Mouse (Mus musculus): ENCODE results near the gene Gm3239. TPM values are rescaled to one million over a fixed set of nuclear protein-coding genes. Genes with fewer than 3 reads are reported as not detected.
"Not testable (repeated sequence)": the region's sequence is repeated elsewhere in the genome, so short reads cannot be mapped to it uniquely, and the experiment has no call there.

The Gm3239 gene
- total RNA-seq (2017): not detected in 2 replicates

DNA sequence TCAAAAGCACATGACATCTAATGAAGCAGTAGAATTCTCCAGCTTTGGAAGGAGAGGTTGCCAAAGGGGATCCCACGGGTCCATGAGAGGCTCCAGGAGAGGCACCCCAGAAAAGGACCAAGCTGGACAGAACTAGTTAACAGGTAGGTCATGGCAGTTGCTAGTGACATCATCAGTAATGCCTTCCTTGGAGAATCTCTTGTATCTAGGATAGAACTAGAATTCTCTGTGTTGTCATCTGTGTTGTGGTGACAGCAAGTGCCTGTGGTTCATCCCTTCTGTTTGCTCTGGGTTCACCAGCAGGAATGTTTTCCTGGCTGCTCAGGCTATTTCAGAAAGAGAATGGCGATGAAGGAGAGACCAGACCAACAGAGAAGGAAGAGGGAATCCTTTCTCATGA, at the start of gene Gm3239:
Gene Gm3239 (plus strand): TSS at position 301 of the 400 bp plus-strand sequence.
- not testable (repeated sequence) for ATAC-seq (ENCODE audit: extremely low read depth, insufficient number of reproducible peaks, low FRiP score, poor library complexity, severe bottlenecking)

DNA sequence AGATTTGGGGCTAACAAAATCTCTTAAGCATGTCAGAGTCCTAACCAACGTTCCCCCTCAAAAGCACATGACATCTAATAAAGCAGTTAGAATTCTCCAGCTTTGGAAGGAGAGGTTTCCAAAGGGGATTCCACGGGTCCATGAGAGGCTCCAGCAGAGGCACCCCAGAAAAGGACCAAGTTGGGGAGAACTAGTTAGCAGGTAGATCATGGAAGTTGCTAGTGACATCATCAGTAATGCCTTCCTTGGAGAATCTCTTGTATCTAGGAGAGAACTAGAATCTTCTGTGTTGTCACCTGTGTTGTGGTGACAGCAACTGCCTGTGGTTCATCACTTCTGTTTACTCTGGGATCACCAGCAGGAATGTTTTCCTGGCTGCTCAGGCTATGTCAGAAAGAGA, 31.9 kb upstream of the Gm3239 start, which contains the start of gene Gm8159:
Gene Gm8159 (plus strand): TSS at position 301 of the 400 bp plus-strand sequence.
- ATAC-seq (ENCODE audit: extremely low read depth, insufficient number of reproducible peaks, low FRiP score, poor library complexity, severe bottlenecking): not testable (repeated sequence)

DNA sequence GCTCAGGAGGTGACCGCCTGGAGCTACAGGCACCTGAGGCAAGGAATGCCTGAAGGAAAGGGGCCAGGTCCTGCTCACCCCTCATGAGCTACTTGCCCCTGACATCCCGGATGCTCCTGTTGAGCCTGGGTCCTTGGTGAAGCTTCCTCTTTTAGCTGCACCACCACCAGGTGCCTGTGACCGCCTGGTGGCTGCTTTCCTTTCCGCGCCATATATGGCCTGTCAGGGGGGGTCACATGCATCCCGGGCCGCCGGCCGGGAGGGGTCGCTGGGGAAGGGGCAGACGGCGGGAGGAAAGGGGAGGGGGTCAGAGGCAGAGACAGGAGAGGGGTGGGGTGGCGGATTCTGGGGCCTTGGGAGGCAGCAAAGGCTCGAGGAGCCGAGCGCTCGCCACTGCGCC, 14.7 kb upstream of the Gm3239 start:
- ATAC-seq (ENCODE audit: extremely low read depth, insufficient number of reproducible peaks, low FRiP score, poor library complexity, severe bottlenecking): not testable (repeated sequence)

DNA sequence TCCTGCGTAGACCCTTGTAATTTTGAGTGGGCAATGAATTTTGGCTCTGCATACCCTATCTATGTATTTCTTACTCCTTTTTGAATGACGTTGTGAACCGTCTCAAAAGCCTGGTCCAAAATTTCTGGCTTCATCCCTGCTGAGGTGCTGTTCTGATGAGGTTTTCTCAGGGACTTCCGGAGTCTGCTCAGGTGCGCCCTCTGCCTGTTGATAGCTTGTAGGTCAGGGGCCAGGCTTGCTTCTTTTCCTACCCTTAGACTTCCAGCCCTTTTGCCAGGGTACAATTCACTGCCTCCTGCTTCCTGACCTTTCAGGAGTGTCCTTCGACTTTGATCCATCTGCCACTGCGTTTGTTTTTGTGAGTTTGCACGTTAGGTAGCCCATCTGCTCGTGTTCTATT, 13.7 kb upstream of the Gm3239 start:
- not testable (repeated sequence) for ATAC-seq (ENCODE audit: extremely low read depth, insufficient number of reproducible peaks, low FRiP score, poor library complexity, severe bottlenecking)

DNA sequence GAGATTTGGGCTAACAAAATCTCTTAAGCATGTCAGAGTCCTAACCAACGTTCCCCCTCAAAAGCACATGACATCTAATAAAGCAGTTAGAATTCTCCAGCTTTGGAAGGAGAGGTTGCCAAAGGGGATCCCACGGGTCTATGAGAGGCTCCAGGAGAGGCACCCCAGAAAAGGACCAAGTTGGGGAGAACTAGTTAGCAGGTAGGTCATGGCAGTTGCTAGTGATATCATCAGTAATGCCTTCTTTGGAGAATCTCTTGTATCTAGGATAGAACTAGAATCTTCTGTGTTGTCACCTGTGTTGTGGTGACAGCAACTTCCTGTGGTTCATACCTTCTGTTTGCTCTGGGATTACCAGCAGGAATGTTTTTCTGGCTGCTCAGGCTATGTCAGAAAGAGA, 44.9 kb downstream of the Gm3239 start, which contains the start of gene Gm7876:
Gene Gm7876 (plus strand): TSS at position 301 of the 400 bp plus-strand sequence.
- ATAC-seq (ENCODE audit: extremely low read depth, insufficient number of reproducible peaks, low FRiP score, poor library complexity, severe bottlenecking): not testable (repeated sequence)

Other genes starting within 250 kb of the Gm3239 start
- gene Gm3164, start 248.7 kb upstream of the Gm3239 start, total RNA-seq (2017): 0.47 TPM in 1 of 2 replicates, not detected in the other
- gene Gm3173, start 233.2 kb upstream of the Gm3239 start, total RNA-seq (2017): 1.2 TPM in 1 of 2 replicates, not detected in the other
- 0.58 TPM in 1 of 2 replicates, not detected in the other for gene Gm3182, start 182.4 kb upstream of the Gm3239 start, total RNA-seq (2017)
- not detected in 2 replicates for gene Gm3047, start 108.8 kb upstream of the Gm3239 start, total RNA-seq (2017)
- gene Gm8159, start 31.8 kb upstream of the Gm3239 start, total RNA-seq (2017): not detected in 2 replicates
- not detected in 2 replicates for gene Gm7876, start 45.0 kb downstream of the Gm3239 start, total RNA-seq (2017)
- gene Gm3252, start 62.6 kb downstream of the Gm3239 start, total RNA-seq (2017): not detected in 2 replicates
- gene Gm9602, start 112.1 kb downstream of the Gm3239 start, total RNA-seq (2017): not detected in 2 replicates
- gene Gm3269, start 173.9 kb downstream of the Gm3239 start, total RNA-seq (2017): not detected in 2 replicates
- gene Gm3264, start 191.4 kb downstream of the Gm3239 start, total RNA-seq (2017): not detected in 2 replicates
- not detected in 2 replicates for gene Gm3278, start 228.2 kb downstream of the Gm3239 start, total RNA-seq (2017)